Mouse (Mus musculus) heart, postnatal 0 days (tissue): ENCODE data around the gene Wfdc10. TPM values are rescaled to one million over a fixed set of nuclear protein-coding genes. Genes with fewer than 3 reads are reported as not detected.

Experiments used
- ATAC-seq: fragments of 200-750 bp; cut with Nextera tagmentation; 2 replicates; pipeline ENCODE4 v1.8.0; 2017; ENCODE audit warnings: low read depth, moderate number of reproducible peaks, moderate library complexity; ENCODE audit not compliant: insufficient read depth
- DNase-seq: peaks from one replicate; pipeline ENCODE4 v3.0.0-alpha.2; 2016; ENCODE audit warnings: low spot score
- H3K27ac ChIP-seq: fragments of 300-500 bp; sonication (generic); 2 replicates; pipeline ENCODE4 v1.5.1; 2014; ENCODE audit warnings: low read depth, mild to moderate bottlenecking
- H3K27me3 ChIP-seq: fragments of 300-500 bp; sonication (generic); 2 replicates; pipeline ENCODE4 v1.6.1; 2014; ENCODE audit warnings: low read length, mixed read lengths; ENCODE audit not compliant: control insufficient read depth, insufficient read depth
- H3K36me3 ChIP-seq: fragments of 300-500 bp; sonication (generic); replicated peaks from 2 replicates; pipeline ENCODE4 v1.6.1; 2014; ENCODE audit warnings: low read length, mixed read lengths; ENCODE audit not compliant: control insufficient read depth, insufficient read depth
- H3K4me1 ChIP-seq: fragments of 300-500 bp; sonication (generic); 2 replicates; pipeline ENCODE4 v1.6.1; 2014; ENCODE audit warnings: antibody characterized with exemption; ENCODE audit not compliant: control insufficient read depth, insufficient read depth
- H3K4me2 ChIP-seq: fragments of 300-500 bp; sonication (generic); 2 replicates; pipeline ENCODE4 v1.6.1; 2014; ENCODE audit warnings: low read depth, mild to moderate bottlenecking, low read length, moderate library complexity
- H3K4me3 ChIP-seq: fragments of 300-500 bp; sonication (generic); 2 replicates; pipeline ENCODE4 v1.5.1; 2014; ENCODE audit warnings: low read depth, low read length
- H3K9ac ChIP-seq: fragments of 300-500 bp; sonication (generic); replicated peaks from 2 replicates; pipeline ENCODE4 v1.6.1; 2014; ENCODE audit warnings: low read depth, low read length, mixed read lengths
- H3K9me3 ChIP-seq: fragments of 300-500 bp; sonication (generic); replicated peaks from 2 replicates; pipeline ENCODE4 v1.6.1; 2016; ENCODE audit warnings: low read length; ENCODE audit not compliant: control insufficient read depth
- CTCF ChIP-seq: IDR thresholded peaks from 2 replicates; pipeline ENCODE4 v1.5.1; 2016; ENCODE audit warnings: antibody characterized with exemption, control low read depth, low read depth
- EP300 ChIP-seq: IDR thresholded peaks from 2 replicates; pipeline ENCODE4 v1.6.1; 2016; ENCODE audit warnings: antibody characterized with exemption, low read depth
- WGBS: fragments of 180-500 bp; shearing (Covaris S2); extraction: QIAGEN DNeasy Blood & Tissue Kit; methylation state at CpG from one replicate; pipeline ENCODE4 v1.1.7; 2014; 5-methylcytosine and 5-hydroxymethylcytosine counted together
- polyA plus RNA-seq: library from polyadenylated mRNA; unstranded; fragments of >200 nt; fragmentation: Nextera tagmentation; extraction: Ambion mirVana; gene quantifications from 2 replicates; pipeline ENCODE4 v1.2.1, GENCODE M21; 2015
- total RNA-seq: library from RNA; depleted of rRNA; stranded (reverse); fragments of >200 nt; gene quantifications from 2 replicates; pipeline ENCODE4 v1.2.3, GENCODE M21; 2014; ENCODE audit warnings: low replicate concordance

Wfdc10 gene
- total and polyA plus RNA-seq, 2 experiments from 2014 or later = not detected

GRCm38 (mm10) chr2:164678848-164679625 is 23.2 kb downstream of the Wfdc10 start:
- Histone ChIP-seq H3K4me1 (no peaks in the 10 kb centered on the region), H3K9me3 (peaks cover 4% of the 10 kb centered on the region; the same call in 1 of the 2 replicates), H3K4me3 (peak overlapping the region; percentile 32), H3K27ac (no peak overlapping the region), H3K36me3 (no peaks in the 10 kb centered on the region), H3K4me2 (peak overlapping the region; percentile 57), H3K27me3 (no peaks in the 10 kb centered on the region), H3K9ac (no peak overlapping the region)
- TF ChIP-seq EP300 = no peak
- TF ChIP-seq CTCF = peak; percentile 80
- DNase-seq (peak; percentile 83), ATAC-seq (peak; percentile 87)
- WGBS = 21% methylated on average over 19 of the region's 19 CpGs

- Histone ChIP-seq H3K27me3 (no peaks in the 10 kb centered on the region), H3K4me3 (no peak overlapping the region), H3K36me3 (no peaks in the 10 kb centered on the region), H3K9me3 (peaks cover 4% of the 10 kb centered on the region; the same call in 1 of the 2 replicates), H3K9ac (no peak overlapping the region), H3K4me1 (no peaks in the 10 kb centered on the region), H3K27ac (no peak overlapping the region), H3K4me2 (no peak overlapping the region)
- ATAC-seq (no peak), DNase-seq (no peak)
- WGBS = 60% methylated on average over 3 of the region's 3 CpGs
- TF ChIP-seq CTCF = no peak
- TF ChIP-seq EP300 = no peak
Observed at GRCm38 (mm10) chr2:164679906-164680305, 24.1 kb downstream of the Wfdc10 start.

DNA sequence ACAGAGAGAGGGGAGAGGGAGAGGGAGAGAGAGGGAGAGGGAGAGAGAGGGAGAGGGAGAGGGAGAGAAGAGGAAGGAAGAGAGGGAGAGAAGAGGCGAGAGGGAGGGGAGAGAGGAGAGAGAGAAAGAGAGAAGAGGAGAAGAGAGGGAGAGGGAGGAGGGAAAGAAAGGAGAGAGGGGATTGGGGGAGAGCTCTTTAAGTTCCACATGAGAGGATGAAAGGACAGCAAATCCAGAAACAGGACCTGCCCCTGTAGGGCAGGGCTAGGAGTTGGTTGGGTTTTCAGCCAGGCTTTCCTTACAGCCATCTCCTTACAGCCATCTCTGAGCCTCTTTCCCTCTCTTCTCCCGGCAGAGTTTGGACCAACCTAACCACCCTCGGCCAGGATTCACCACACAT is 29.0 kb downstream of the Wfdc10 start, which contains the start of gene Wfdc13:
Wfdc13 (plus strand) TSS at position 301 of the 400 bp plus-strand sequence.
- H3K27ac ChIP-seq = no peak within 1 kb of the TSS
- ATAC-seq (no peak), DNase-seq (no peak)
- 49% methylated on average over 3 of the region's 3 CpGs for WGBS
- no peak within 1 kb of the TSS for H3K4me2 ChIP-seq
- no peaks in the 10 kb centered on the region for H3K9me3 ChIP-seq
- H3K27me3 ChIP-seq = no peaks in the 10 kb centered on the region
- no peaks in the 10 kb centered on the region for H3K4me1 ChIP-seq
- H3K36me3 ChIP-seq = no peaks in the 10 kb centered on the region
- no peak within 1 kb of the TSS for H3K4me3 ChIP-seq
- TF ChIP-seq EP300 (no peak), CTCF (no peak)
- H3K9ac ChIP-seq = no peak within 1 kb of the TSS

DNA sequence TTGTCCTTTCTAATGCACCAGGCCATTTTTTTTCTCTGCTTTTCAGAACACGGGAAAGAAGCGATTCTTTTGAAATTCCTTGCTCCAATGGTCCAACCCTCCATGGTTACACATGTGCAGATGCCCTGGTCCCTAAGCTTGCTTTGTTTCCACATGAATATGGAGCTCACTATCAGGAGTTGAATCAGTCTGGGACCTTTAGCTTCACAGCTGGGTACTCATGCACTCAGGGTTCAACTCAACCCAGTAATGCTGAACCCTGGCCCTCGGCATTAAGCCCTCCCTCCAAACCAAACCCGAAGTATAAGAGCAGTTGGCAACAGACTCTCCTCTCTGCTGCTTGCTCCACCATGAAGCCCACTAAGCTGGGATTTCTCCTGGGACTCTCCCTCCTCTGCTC is 42.4 kb downstream of the Wfdc10 start, which contains the start of gene Spint4:
Spint4 (plus strand) TSS at position 301 of the 400 bp plus-strand sequence.
- ATAC-seq (no peak), DNase-seq (no peak)
- 0 out of 2 replicates have a peak, but pooled peaks cover 3% of the 10 kb centered on the region for H3K27me3 ChIP-seq
- H3K4me1 ChIP-seq = no peaks in the 10 kb centered on the region
- no peak for TF ChIP-seq EP300
- no peak for TF ChIP-seq CTCF
- no peak within 1 kb of the TSS for H3K4me3 ChIP-seq
- no peaks in the 10 kb centered on the region for H3K9me3 ChIP-seq
- no peaks in the 10 kb centered on the region for H3K36me3 ChIP-seq
- no peak within 1 kb of the TSS for H3K4me2 ChIP-seq
- WGBS = 69% methylated on average over 4 of the region's 4 CpGs
- no peak within 1 kb of the TSS for H3K9ac ChIP-seq
- H3K27ac ChIP-seq = no peak within 1 kb of the TSS

DNA sequence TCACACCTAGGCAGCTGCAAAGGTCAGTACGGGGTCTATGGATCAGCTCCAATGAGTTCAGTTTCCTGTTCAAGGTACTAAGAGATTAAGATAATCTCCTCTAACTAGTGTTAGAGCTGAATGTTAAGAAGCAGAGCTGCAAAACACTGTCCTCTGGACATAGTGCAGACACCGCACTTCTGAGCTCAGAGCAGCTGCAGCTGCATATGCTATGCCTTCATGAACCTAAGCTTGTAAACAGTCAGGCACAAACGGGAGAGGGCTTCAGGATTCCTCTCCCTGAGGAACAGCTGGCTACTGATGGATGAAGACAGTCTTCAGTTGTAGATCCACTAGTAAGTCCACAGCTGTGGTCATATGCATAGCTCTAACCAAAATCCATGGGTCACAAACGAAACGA is 45.1 kb downstream of the Wfdc10 start:
- DNase-seq (no peak), ATAC-seq (no peak)
- no peaks in the 10 kb centered on the region for H3K4me1 ChIP-seq
- WGBS = 65% methylated on average over 5 of the region's 5 CpGs
- H3K27ac ChIP-seq = no peak overlapping the region
- no peak overlapping the region for H3K4me2 ChIP-seq
- no peak overlapping the region for H3K9ac ChIP-seq
- H3K27me3 ChIP-seq = 0 out of 2 replicates have a peak, but pooled peaks cover 3% of the 10 kb centered on the region
- H3K36me3 ChIP-seq = no peaks in the 10 kb centered on the region
- no peaks in the 10 kb centered on the region for H3K9me3 ChIP-seq
- H3K4me3 ChIP-seq = no peak overlapping the region
- TF ChIP-seq EP300 = no peak
- no peak for TF ChIP-seq CTCF
